Mouse (Mus musculus) kidney, embryonic 16.5 days (tissue): ENCODE data around the gene Frmd4a. TPM values are rescaled to one million over a fixed set of nuclear protein-coding genes. Genes with fewer than 3 reads are reported as not detected.
"Not testable (repeated sequence)": the region's sequence is repeated elsewhere in the genome, so short reads cannot be mapped to it uniquely, and the experiment has no call there.

ENCODE experiments used
- ATAC-seq: fragments of 200-750 bp; cut with Nextera tagmentation; 2 replicates; pipeline ENCODE4 v1.8.0; 2017; ENCODE audit warnings: moderate TSS enrichment; ENCODE audit not compliant: low FRiP score, low TSS enrichment
- H3K27ac ChIP-seq: fragments of 300-500 bp; sonication (generic); 2 replicates; pipeline ENCODE4 v1.5.1; 2014; ENCODE audit warnings: low read length
- H3K27me3 ChIP-seq: fragments of 300-500 bp; sonication (generic); 2 replicates; pipeline ENCODE4 v1.6.1; 2014; ENCODE audit warnings: low read length, control low read depth, mixed read lengths; ENCODE audit not compliant: insufficient read depth
- H3K36me3 ChIP-seq: fragments of 300-500 bp; sonication (generic); 2 replicates; pipeline ENCODE4 v1.6.1; 2014; ENCODE audit warnings: low read length, control low read depth, mixed read lengths; ENCODE audit not compliant: insufficient read depth
- H3K4me1 ChIP-seq: fragments of 300-500 bp; sonication (generic); 2 replicates; pipeline ENCODE4 v1.6.1; 2014; ENCODE audit warnings: low read length, control low read depth, mixed read lengths; ENCODE audit not compliant: insufficient read depth
- H3K4me2 ChIP-seq: fragments of 300-500 bp; sonication (generic); replicated peaks from 2 replicates; pipeline ENCODE4 v1.6.1; 2014; ENCODE audit warnings: low read depth, low read length
- H3K4me3 ChIP-seq: fragments of 300-500 bp; sonication (generic); 2 replicates; pipeline ENCODE4 v1.5.1; 2014; ENCODE audit warnings: mild to moderate bottlenecking, low read length
- H3K9ac ChIP-seq: fragments of 300-500 bp; sonication (generic); replicated peaks from 2 replicates; pipeline ENCODE4 v1.6.1; 2014; ENCODE audit warnings: low read length
- H3K9me3 ChIP-seq: fragments of 300-500 bp; sonication (generic); 2 replicates; pipeline ENCODE4 v1.6.1; 2016; ENCODE audit warnings: low read length, control low read depth
- WGBS: fragments of 180-500 bp; shearing (Covaris S2); extraction: QIAGEN DNeasy Blood & Tissue Kit; methylation state at CpG from one replicate; pipeline ENCODE4 v1.1.7; 2014; 5-methylcytosine and 5-hydroxymethylcytosine counted together
- polyA plus RNA-seq: library from polyadenylated mRNA; unstranded; fragments of >200 nt; fragmentation: Nextera tagmentation; extraction: Ambion mirVana; gene quantifications from 2 replicates; pipeline ENCODE4 v1.2.1, GENCODE M21; 2015

The Frmd4a gene
- polyA plus RNA-seq, 1 experiment from 2014 or later = 31.2 TPM

DNA sequence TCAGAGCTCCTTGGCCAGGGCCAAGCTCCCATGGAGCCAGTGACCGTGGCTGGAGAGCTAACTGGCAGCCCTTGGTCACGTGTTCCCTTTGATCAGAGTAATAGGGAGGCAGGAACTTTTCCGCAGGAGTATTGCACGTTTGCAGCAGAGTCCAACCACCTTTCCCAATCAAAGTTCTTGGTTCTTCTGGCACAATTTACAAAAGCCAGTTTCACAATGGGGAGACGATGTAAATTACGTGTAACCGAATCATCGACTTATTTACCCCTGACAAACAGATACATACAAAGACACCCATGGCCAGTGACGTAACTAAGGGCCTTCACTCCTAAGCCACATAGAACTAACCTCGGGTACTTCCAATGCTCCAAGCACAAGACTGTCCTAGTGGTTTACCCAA lies 591.9 kb downstream of the Frmd4a start:
- 0 out of 2 replicates have a peak, but pooled peaks cover 2% of the 10 kb centered on the region for H3K4me1 ChIP-seq
- H3K9me3 ChIP-seq = no peaks in the 10 kb centered on the region
- no peaks in the 10 kb centered on the region for H3K27me3 ChIP-seq
- ATAC-seq = no peak
- no peak overlapping the region for H3K27ac ChIP-seq
- no peak overlapping the region for H3K9ac ChIP-seq
- no peak overlapping the region for H3K4me2 ChIP-seq
- 64% methylated on average over 10 of the region's 10 CpGs for WGBS
- H3K4me3 ChIP-seq = no peak overlapping the region
- H3K36me3 ChIP-seq = peaks cover 67% of the 10 kb centered on the region

DNA sequence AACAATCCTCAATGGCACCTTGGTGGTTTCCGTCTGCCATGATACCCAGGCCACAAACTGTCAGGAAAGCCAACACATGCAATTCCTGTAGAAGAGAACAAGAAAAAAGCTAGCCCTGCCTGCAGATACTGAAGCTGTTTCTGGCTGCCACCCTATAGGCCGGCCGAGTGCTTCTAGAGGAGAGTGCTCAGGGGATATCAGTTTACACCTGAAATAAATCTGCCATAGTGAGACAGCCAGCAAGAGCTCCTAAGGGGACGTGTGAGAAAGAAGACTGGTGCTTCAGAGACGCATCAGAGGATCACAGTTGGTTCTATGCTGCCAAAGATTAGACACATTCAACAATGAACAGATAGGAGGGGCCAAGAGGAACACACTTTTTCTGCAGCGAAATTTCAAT lies 593.8 kb downstream of the Frmd4a start:
- H3K27me3 ChIP-seq = no peaks in the 10 kb centered on the region
- peaks cover 57% of the 10 kb centered on the region for H3K36me3 ChIP-seq
- WGBS = 43% methylated on average over 6 of the region's 6 CpGs
- ATAC-seq = peak; percentile 55; the same call in 1 of the 2 replicates
- no peak overlapping the region for H3K9ac ChIP-seq
- H3K4me3 ChIP-seq = no peak overlapping the region
- no peaks in the 10 kb centered on the region for H3K9me3 ChIP-seq
- no peak overlapping the region for H3K4me2 ChIP-seq
- H3K27ac ChIP-seq = no peak overlapping the region
- 0 out of 2 replicates have a peak, but pooled peaks cover 2% of the 10 kb centered on the region for H3K4me1 ChIP-seq

DNA sequence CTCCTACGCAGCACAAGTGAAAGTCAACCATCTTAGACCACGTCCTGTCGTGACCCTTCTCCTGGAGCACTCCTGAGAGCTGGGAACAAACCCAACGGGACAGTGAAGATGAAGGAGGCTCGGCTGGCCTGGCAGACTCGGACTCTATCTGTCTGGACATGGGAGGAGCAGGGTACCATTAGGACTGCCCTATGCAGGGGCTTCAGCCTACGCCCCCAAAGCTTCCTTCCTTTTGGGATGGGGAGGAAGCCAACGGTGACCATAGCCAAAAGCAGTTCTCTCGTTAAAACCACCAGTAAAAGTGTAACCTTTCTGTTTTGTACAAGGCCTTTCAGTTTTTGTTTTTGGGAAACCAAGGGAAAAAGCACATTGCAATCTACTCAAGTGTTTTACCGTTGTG lies 594.2 kb downstream of the Frmd4a start:
- Histone ChIP-seq H3K4me3 (no peak overlapping the region), H3K9ac (no peak overlapping the region), H3K9me3 (no peaks in the 10 kb centered on the region), H3K36me3 (peaks cover 53% of the 10 kb centered on the region), H3K4me1 (0 out of 2 replicates have a peak, but pooled peaks cover 2% of the 10 kb centered on the region), H3K27me3 (no peaks in the 10 kb centered on the region), H3K27ac (no peak overlapping the region), H3K4me2 (no peak overlapping the region)
- no peak for ATAC-seq
- WGBS = 62% methylated on average over 10 of the region's 10 CpGs

DNA sequence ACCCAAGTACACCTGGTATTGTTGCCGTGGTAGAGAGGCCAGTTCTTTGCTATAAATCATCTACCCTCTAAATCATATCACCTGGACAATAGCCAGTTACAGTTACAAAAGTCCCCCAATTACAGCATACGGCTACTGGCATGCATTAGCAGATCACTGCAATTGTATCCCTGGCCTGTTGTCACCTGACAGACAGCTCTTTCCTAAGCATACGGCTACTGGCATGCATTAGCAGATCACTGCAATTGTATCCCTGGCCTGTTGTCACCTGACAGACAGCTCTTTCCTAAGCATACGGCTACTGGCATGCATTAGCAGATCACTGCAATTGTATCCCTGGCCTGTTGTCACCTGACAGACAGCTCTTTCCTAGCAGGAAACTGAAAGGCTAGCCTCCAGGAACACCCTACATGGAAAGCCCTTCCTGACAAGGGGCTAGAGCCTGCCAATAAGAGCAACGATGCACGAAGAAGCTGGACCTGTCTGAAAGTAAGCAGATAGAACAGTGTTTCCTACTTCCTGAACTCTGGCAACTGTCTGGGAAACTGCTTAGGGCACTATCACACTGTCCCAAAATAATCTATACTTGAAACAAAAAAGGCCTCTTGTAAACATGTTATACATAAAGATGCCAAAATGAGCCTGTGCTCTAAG lies 596.9 kb downstream of the Frmd4a start:
- not testable (repeated sequence) for H3K4me2 ChIP-seq, H3K4me3 ChIP-seq, ATAC-seq, H3K4me1 ChIP-seq, H3K9ac ChIP-seq, H3K27me3 ChIP-seq, H3K9me3 ChIP-seq, H3K27ac ChIP-seq
- WGBS = 35% methylated on average over 6 of the region's 6 CpGs
- H3K36me3 ChIP-seq = peaks cover 26% of the 10 kb centered on the region

DNA sequence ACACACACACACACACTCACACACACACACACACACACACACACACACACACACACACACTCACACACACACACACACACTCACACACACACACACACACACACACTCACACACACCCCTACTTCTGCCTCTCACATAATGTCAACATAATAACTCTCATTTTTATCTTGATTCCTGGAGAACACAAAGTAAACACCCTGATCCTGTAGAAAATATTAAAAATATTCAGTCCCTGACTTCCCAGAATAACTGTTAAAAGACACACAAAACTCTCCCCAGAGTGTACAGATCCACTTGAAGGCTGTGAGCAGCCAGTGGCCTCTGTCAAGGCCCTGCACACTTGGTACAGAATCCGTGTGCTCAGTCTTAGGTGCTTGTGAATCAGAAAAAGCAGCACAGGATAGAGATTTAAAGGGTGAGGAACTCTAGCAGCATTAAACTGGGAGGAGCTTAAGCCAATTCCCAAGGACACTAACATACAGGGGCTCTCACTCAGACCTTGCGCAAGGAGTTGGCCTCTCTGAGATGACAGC lies 597.6 kb downstream of the Frmd4a start:
- no peak for ATAC-seq
- 84% methylated on average over 2 of the region's 2 CpGs for WGBS
- H3K36me3 ChIP-seq = peaks cover 24% of the 10 kb centered on the region
- no peak overlapping the region for H3K4me3 ChIP-seq
- no peak overlapping the region for H3K27ac ChIP-seq
- no peak overlapping the region for H3K9ac ChIP-seq
- H3K4me1 ChIP-seq = peaks cover under 1% of the 10 kb centered on the region; the same call in 1 of the 2 replicates
- H3K4me2 ChIP-seq = no peak overlapping the region
- H3K9me3 ChIP-seq = no peaks in the 10 kb centered on the region
- H3K27me3 ChIP-seq = no peaks in the 10 kb centered on the region

DNA sequence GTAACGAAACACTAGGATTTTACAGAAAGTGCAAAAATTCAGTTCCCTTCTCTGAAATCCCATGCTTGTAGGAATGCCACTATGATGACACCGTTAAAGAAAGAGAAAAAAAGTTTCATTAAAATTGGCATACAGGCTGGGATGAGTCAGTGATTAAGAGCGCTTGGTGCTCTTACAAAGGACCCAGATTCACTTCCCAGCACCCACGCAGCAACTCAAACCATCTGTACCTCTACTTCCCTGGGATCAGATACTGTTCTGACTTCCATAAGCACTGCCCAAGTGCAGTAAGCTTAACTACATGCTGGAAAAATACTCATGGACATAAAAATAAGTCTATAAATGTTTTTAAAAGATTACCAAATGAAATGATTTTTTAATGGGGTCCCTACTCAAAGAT lies 599.5 kb downstream of the Frmd4a start:
- Histone ChIP-seq H3K9ac (no peak overlapping the region), H3K4me3 (no peak overlapping the region), H3K4me2 (no peak overlapping the region), H3K4me1 (peaks cover 17% of the 10 kb centered on the region), H3K27ac (no peak overlapping the region), H3K36me3 (peaks cover 13% of the 10 kb centered on the region), H3K27me3 (no peaks in the 10 kb centered on the region), H3K9me3 (no peaks in the 10 kb centered on the region)
- ATAC-seq = no peak
- 92% methylated on average over 4 of the region's 4 CpGs for WGBS

DNA sequence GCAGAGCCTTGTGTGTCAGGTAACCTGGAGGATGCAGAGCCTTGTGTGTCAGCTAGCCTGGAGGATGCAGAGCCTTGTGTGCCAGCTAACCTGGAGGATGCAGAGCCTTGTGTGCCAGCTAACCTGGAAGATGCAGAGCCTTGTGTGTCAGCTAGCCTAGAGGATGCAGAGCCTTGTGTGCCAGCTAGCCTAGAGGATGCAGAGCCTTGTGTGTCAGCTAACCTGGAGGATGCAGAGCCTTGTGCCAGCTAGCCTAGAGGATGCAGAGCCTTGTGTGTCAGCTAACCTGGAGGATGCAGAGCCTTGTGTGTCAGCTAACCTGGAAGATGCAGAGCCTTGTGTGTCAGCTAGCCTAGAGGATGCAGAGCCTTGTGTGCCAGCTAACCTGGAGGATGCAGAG lies 601.6 kb downstream of the Frmd4a start:
- Histone ChIP-seq H3K36me3 (peaks cover 14% of the 10 kb centered on the region), H3K4me1 (peaks cover 17% of the 10 kb centered on the region)
- H3K9ac ChIP-seq, H3K9me3 ChIP-seq, H3K4me3 ChIP-seq, H3K27ac ChIP-seq, H3K4me2 ChIP-seq, ATAC-seq, H3K27me3 ChIP-seq: not testable (repeated sequence)

DNA sequence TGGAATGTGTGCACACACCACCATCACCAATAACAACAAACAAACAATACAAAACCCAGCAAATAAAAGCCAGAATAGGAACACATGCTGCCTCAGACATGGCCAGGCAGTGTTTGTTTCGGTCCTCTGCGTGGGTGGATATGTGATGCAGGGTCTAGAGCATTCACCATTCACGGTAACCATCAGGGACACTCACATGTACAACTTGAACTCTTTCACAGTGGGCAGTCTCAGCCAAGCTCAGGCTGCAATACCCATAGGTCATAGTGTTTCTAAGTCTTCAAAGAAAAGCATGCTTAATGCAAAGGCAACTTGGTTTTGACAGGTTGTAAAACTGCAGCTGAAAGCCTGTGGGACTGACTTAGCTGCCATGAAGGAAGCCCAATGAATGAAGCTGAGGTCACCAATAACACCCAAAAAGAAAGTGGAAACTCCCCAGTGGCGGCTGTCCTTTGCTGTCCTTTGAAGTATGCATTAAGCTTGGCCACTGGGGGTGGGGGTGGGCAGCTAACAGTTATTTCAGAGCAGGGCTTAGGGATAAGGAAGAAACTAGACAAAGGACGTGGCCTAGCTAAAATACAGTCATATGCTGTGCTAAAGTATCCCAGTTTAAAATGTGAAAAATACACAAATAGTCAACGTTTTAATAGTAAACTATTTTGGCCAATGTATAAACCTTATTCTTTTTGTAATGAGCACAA lies 602.5 kb downstream of the Frmd4a start:
- ATAC-seq = peak; percentile 49; the same call in 1 of the 2 replicates
- Histone ChIP-seq H3K27ac (peak overlapping the region; percentile 37; the same call in 1 of the 2 replicates), H3K4me3 (no peak overlapping the region), H3K9me3 (no peaks in the 10 kb centered on the region), H3K4me1 (peaks cover 17% of the 10 kb centered on the region), H3K36me3 (peaks cover 18% of the 10 kb centered on the region), H3K27me3 (no peaks in the 10 kb centered on the region), H3K9ac (no peak overlapping the region), H3K4me2 (no peak overlapping the region)
- WGBS = 50% methylated on average over 6 of the region's 6 CpGs

DNA sequence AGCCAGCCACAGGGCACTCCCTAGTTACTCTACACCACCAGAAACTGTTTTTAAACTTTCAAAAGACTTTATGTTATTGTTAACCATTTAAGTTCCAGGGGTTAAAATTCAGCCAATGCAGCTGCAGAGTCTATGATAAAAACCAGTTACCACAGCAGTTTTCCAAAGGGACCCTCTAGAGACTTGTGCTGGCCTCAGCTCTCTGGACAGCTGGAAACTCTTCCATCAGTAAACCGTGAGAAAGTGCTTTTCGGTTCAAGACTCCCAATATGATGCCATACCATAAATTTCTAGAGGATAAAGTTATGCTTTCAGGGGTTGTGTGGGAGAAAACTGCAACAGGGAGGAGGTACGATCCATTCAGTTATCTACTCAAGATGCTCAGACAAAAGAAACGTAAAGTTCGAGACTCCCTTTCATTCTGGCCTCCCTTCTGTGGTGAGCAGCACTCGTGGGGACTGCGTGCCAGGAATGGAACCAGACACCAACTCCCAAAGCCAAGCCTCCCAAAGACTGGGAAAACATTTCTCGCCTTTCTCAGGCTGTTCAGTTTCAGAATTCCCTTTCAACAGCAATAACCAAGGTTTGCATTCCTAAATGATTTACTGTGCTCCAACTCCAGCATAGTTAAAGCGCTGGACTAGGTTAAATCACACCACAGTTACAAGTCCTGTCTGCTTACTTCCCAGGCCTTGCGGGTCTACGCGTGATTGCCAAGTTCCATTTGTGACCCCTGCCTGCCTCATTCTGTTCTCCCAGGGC lies 603.3 kb downstream of the Frmd4a start:
- WGBS = 26% methylated on average over 12 of the region's 12 CpGs
- ATAC-seq = peak; percentile 73
- Histone ChIP-seq H3K36me3 (peaks cover 18% of the 10 kb centered on the region), H3K9me3 (no peaks in the 10 kb centered on the region), H3K4me3 (no peak overlapping the region), H3K4me1 (peaks cover 17% of the 10 kb centered on the region), H3K27ac (peak overlapping the region; percentile 66), H3K27me3 (no peaks in the 10 kb centered on the region), H3K4me2 (no peak overlapping the region), H3K9ac (no peak overlapping the region)
